Comparison of ENCODE assay signal across 25 mouse cellular contexts in the genomic region with DNA sequence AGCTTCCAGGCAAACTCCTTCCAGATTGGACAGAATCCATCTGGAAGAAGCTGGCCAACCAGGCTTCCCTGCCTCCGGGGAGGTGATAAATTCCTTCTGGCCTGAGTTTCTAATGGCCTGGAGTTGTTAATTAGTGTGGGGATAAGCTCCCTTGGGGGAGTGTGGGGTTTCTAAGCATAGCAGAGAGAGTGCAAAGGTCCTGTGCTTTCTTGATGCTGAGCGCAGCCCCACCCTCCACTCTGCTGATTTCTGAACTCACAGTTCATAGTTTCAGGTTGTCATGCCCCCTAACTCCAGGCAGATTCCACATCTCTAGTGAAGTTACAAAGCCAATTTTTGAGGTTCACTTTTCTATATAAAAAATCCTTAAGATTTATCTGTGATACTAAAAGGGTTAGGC. TPM values are rescaled to one million over a fixed set of nuclear protein-coding genes. Genes with fewer than 3 reads are reported as not detected.
DNase-seq lines count a peak whose midpoint lies in the region; ATAC-seq and TF ChIP-seq lines count a peak whose summit lies in the region.
"Not testable (repeated sequence)": the region's sequence is repeated elsewhere in the genome, so short reads cannot be mapped to it uniquely, and the experiment has no call there.
"Had no signal": no experiment of that assay in that cellular context is flagged by ENCODE, and none has a peak within 500 bp of the region (broad histone marks: within the 10 kb centered on the region; RNA-seq: fewer than 3 reads in every experiment).

No protein-coding gene starts in this region.

- not testable (repeated sequence) for H3K9me3 ChIP-seq in intestine, embryonic 15.5 days; kidney, postnatal 0 days (replicated peaks; ENCODE audit: low read length)

- H3K4me1 ChIP-seq in intestine, embryonic 15.5 days (replicated peaks); kidney, postnatal 0 days (replicated peaks; ENCODE audit: insufficient read depth, low read length): not testable (repeated sequence)
- peaks cover 15% of the 10 kb centered on the region for H3K4me1 ChIP-seq in liver, adult 2 months (ENCODE audit: control insufficient read depth, insufficient read depth, low read length)

- not testable (repeated sequence) for H3K36me3 ChIP-seq in intestine, embryonic 15.5 days; kidney, postnatal 0 days (ENCODE audit: insufficient read depth, low read length); liver, adult 2 months (ENCODE audit: control insufficient read depth, insufficient read depth, low read length)

- TF ChIP-seq POLR2A in liver, adult 2 months (IDR thresholded peaks at IDR 0.05; ENCODE audit: extremely low read depth, insufficient read depth, low read length): not testable (repeated sequence)

- not testable (repeated sequence) for H3K27me3 ChIP-seq in intestine, embryonic 15.5 days (replicated peaks); kidney, postnatal 0 days (ENCODE audit: insufficient read depth, low read length); liver, adult 2 months (ENCODE audit: control insufficient read depth, insufficient read depth, low read length)

- H3K4me2 ChIP-seq in intestine, embryonic 15.5 days (replicated peaks); kidney, postnatal 0 days (ENCODE audit: low read length): not testable (repeated sequence)

- peak; percentile 79 for DNase-seq in kidney, adult 11 months
- peak; percentile 90 for DNase-seq in kidney, adult 9 months
- not testable (repeated sequence) for DNase-seq in kidney, postnatal 0 days (ENCODE audit: low spot score); liver, adult 2 months (ENCODE audit: extremely low read depth, low read depth, low spot score)
- peak; percentile 57 to 84 for DNase-seq in kidney, postnatal 25 days

- H3K79me2 ChIP-seq in liver, adult 2 months (ENCODE audit: control insufficient read depth, insufficient read depth, low read length): not testable (repeated sequence)

- not testable (repeated sequence) for TF ChIP-seq CTCF in kidney, postnatal 0 days (IDR thresholded peaks at IDR 0.05; ENCODE audit: low read depth); liver, adult 2 months (IDR thresholded peaks at IDR 0.05; ENCODE audit: low read depth, low read length)

- WGBS in intestine, embryonic 15.5 days: 67% methylated on average over 1 of the region's 2 CpGs
- WGBS in kidney, postnatal 0 days: 30% methylated on average over 1 of the region's 2 CpGs
- 57% methylated on average over 1 of the region's 2 CpGs for WGBS in liver, adult 2 months

- peak; percentile 60; the same call in 1 of the 2 replicates for ATAC-seq in intestine, embryonic 15.5 days
- 0 out of 2 replicates have a peak, but pooled peaks have one; percentile 41 for ATAC-seq in kidney, postnatal 0 days (replicated peaks; ENCODE audit: low FRiP score, low read depth)

- H3K27ac ChIP-seq in intestine, embryonic 15.5 days; kidney, postnatal 0 days: not testable (repeated sequence)
- peak overlapping the region; percentile 79 for H3K27ac ChIP-seq in liver, adult 2 months (replicated peaks; ENCODE audit: insufficient read depth, low read depth, low read length)

- H3K4me3 ChIP-seq in intestine, embryonic 15.5 days (replicated peaks); kidney, postnatal 0 days (replicated peaks; ENCODE audit: low read depth, low read length); liver, adult 2 months (ENCODE audit: insufficient read depth, low read depth, low read length): not testable (repeated sequence)

- H3K9ac ChIP-seq in intestine, embryonic 15.5 days; kidney, postnatal 0 days (ENCODE audit: low read depth, low read length); liver, adult 2 months (ENCODE audit: low read depth, low read length): not testable (repeated sequence)

RNA-seq across cellular contexts. Expression of a gene that starts 3.2 kb away (rescaled TPM):
- polyA plus RNA-seq in intestine, embryonic 15.5 days (2015; fragmentation: Nextera tagmentation; extraction: Ambion mirVana): 3.3 and 4.8 TPM in 2 replicates
- 18.0 and 26.8 TPM in 2 replicates for polyA plus RNA-seq in kidney, postnatal 0 days (2015; fragmentation: Nextera tagmentation; extraction: Ambion mirVana)
- 0.18 and 0.27 TPM in 2 replicates for total RNA-seq in liver, adult 2 months (2014; rRNA removed)
- 1.2 and 3.4 TPM in 2 replicates for polyA plus RNA-seq in liver, adult 2 months (2012; rRNA removed)
- total RNA-seq: gastrocnemius, adult 8-10 months; gastrocnemius, postnatal 25 days; heart, adult 18-20 months; heart, postnatal 14 days; heart, postnatal 4 days; MEL had no signal
- polyA plus RNA-seq: C2C12; CD4-positive, CD25-positive, alpha-beta regulatory T cell, adult 4 months; embryonic facial prominence, embryonic 10.5 days; embryonic facial prominence, embryonic 13.5 days; erythroblast, embryonic 14.5 days; forebrain, embryonic 12.5 days; forebrain, embryonic 15.5 days; heart, embryonic 10.5 days; heart, embryonic 13.5 days had no signal

RNA-seq across cellular contexts. Expression of a gene that starts 14.3 kb away (rescaled TPM):
- polyA plus RNA-seq in intestine, embryonic 15.5 days (2015; fragmentation: Nextera tagmentation; extraction: Ambion mirVana): 0.16 and 0.29 TPM in 2 replicates
- 0.88 and 1.1 TPM in 2 replicates for polyA plus RNA-seq in kidney, postnatal 0 days (2015; fragmentation: Nextera tagmentation; extraction: Ambion mirVana)
- total RNA-seq in liver, adult 2 months (2014; rRNA removed): 0.18 and 0.27 TPM in 2 replicates
- 0.53 and 2.7 TPM in 2 replicates for polyA plus RNA-seq in liver, adult 2 months (2012; rRNA removed)
- total RNA-seq: gastrocnemius, adult 8-10 months; gastrocnemius, postnatal 25 days; heart, adult 18-20 months; heart, postnatal 14 days; heart, postnatal 4 days; MEL had no signal
- polyA plus RNA-seq: C2C12; CD4-positive, CD25-positive, alpha-beta regulatory T cell, adult 4 months; embryonic facial prominence, embryonic 10.5 days; embryonic facial prominence, embryonic 13.5 days; erythroblast, embryonic 14.5 days; forebrain, embryonic 12.5 days; forebrain, embryonic 15.5 days; gonadal fat pad, adult 2 months; heart, embryonic 10.5 days; heart, embryonic 13.5 days; heart, embryonic 16.5 days; hindbrain, embryonic 11.5 days; hindbrain, embryonic 14.5 days had no signal

RNA-seq across cellular contexts. Expression of a gene that starts 14.3 kb away (rescaled TPM):
- polyA plus RNA-seq in intestine, embryonic 15.5 days (2015; fragmentation: Nextera tagmentation; extraction: Ambion mirVana): not detected in 2 replicates
- polyA plus RNA-seq in kidney, postnatal 0 days (2015; fragmentation: Nextera tagmentation; extraction: Ambion mirVana): 0.14 and 0.64 TPM in 2 replicates
- total RNA-seq in liver, adult 2 months (2014; rRNA removed): not detected in 2 replicates
- polyA plus RNA-seq in liver, adult 2 months (2012; rRNA removed): 0.28 and 0.57 TPM in 2 replicates
- total RNA-seq: gastrocnemius, adult 8-10 months; heart, adult 18-20 months; heart, postnatal 14 days; heart, postnatal 4 days; MEL had no signal
- polyA plus RNA-seq: C2C12; CD4-positive, CD25-positive, alpha-beta regulatory T cell, adult 4 months; embryonic facial prominence, embryonic 10.5 days; embryonic facial prominence, embryonic 13.5 days; erythroblast, embryonic 14.5 days; forebrain, embryonic 12.5 days; forebrain, embryonic 15.5 days; gonadal fat pad, adult 2 months; heart, embryonic 10.5 days; heart, embryonic 16.5 days; hindbrain, embryonic 11.5 days; hindbrain, embryonic 14.5 days had no signal

RNA-seq across cellular contexts. Expression of a gene that starts 33.9 kb away (rescaled TPM):
- 0.08 TPM in 1 of 2 replicates, not detected in the other for polyA plus RNA-seq in intestine, embryonic 15.5 days (2015; fragmentation: Nextera tagmentation; extraction: Ambion mirVana)
- 2.2 and 2.6 TPM in 2 replicates for polyA plus RNA-seq in kidney, postnatal 0 days (2015; fragmentation: Nextera tagmentation; extraction: Ambion mirVana)
- total RNA-seq in liver, adult 2 months (2014; rRNA removed): 524 and 612 TPM in 2 replicates
- 256 and 307 TPM in 2 replicates for polyA plus RNA-seq in liver, adult 2 months (2012; rRNA removed)
- total RNA-seq: heart, postnatal 14 days; heart, postnatal 4 days had no signal
- polyA plus RNA-seq: C2C12; CD4-positive, CD25-positive, alpha-beta regulatory T cell, adult 4 months; embryonic facial prominence, embryonic 10.5 days; embryonic facial prominence, embryonic 13.5 days; erythroblast, embryonic 14.5 days; forebrain, embryonic 12.5 days; forebrain, embryonic 15.5 days; heart, embryonic 10.5 days; heart, embryonic 13.5 days; heart, embryonic 16.5 days; hindbrain, embryonic 14.5 days had no signal
